Mouse (Mus musculus) liver, postnatal 0 days (tissue): Measurements from ENCODE around the gene Tm9sf2. TPM values are rescaled to one million over a fixed set of nuclear protein-coding genes. Genes with fewer than 3 reads are reported as not detected.

ENCODE experiments used
- ATAC-seq: fragments of 200-750 bp; cut with Nextera tagmentation; 2 replicates; pipeline ENCODE4 v1.8.0; 2017; ENCODE audit warnings: mild to moderate bottlenecking, moderate library complexity
- DNase-seq: peaks from one replicate; pipeline ENCODE4 v3.0.0-alpha.2; 2016
- H3K27ac ChIP-seq: fragments of 300-500 bp; sonication (generic); 2 replicates; pipeline ENCODE4 v1.5.1; 2014; ENCODE audit warnings: antibody characterized with exemption, moderate library complexity, mild to moderate bottlenecking, low read depth
- H3K27me3 ChIP-seq: fragments of 300-500 bp; sonication (generic); 2 replicates; pipeline ENCODE4 v1.6.1; 2014; ENCODE audit warnings: low read length, control low read depth, mixed read lengths; ENCODE audit not compliant: insufficient read depth
- H3K36me3 ChIP-seq: fragments of 300-500 bp; sonication (generic); replicated peaks from 2 replicates; pipeline ENCODE4 v1.6.1; 2014; ENCODE audit warnings: mild to moderate bottlenecking, control low read depth, low read length, moderate library complexity, mixed read lengths; ENCODE audit not compliant: insufficient read depth
- H3K4me1 ChIP-seq: fragments of 300-500 bp; sonication (generic); 2 replicates; pipeline ENCODE4 v1.6.1; 2014; ENCODE audit warnings: antibody characterized with exemption, mild to moderate bottlenecking, control low read depth; ENCODE audit not compliant: insufficient read depth
- H3K4me2 ChIP-seq: fragments of 300-500 bp; sonication (generic); 2 replicates; pipeline ENCODE4 v1.6.1; 2014; ENCODE audit warnings: low read depth, mild to moderate bottlenecking, low read length, moderate library complexity, mixed read lengths
- H3K4me3 ChIP-seq: fragments of 300-500 bp; sonication (generic); 2 replicates; pipeline ENCODE4 v1.5.1; 2014; ENCODE audit warnings: low read depth, low read length
- H3K9ac ChIP-seq: fragments of 300-500 bp; sonication (generic); replicated peaks from 2 replicates; pipeline ENCODE4 v1.6.1; 2014; ENCODE audit warnings: mild to moderate bottlenecking, moderate library complexity
- H3K9me3 ChIP-seq: fragments of 300-500 bp; sonication (generic); 2 replicates; pipeline ENCODE4 v1.6.1; 2016; ENCODE audit warnings: mild to moderate bottlenecking, control low read depth, low read length, mixed read lengths
- CTCF ChIP-seq: sonication (generic); IDR thresholded peaks from 2 replicates; pipeline ENCODE4 v1.5.1; 2016; ENCODE audit warnings: antibody characterized with exemption, low read depth
- EP300 ChIP-seq: IDR thresholded peaks from 2 replicates; pipeline ENCODE4 v1.6.1; 2016; ENCODE audit warnings: antibody characterized with exemption, low read depth, mild to moderate bottlenecking
- WGBS: fragments of 180-500 bp; shearing (Covaris S2); extraction: QIAGEN DNeasy Blood & Tissue Kit; methylation state at CpG from one replicate; pipeline ENCODE4 v1.1.7; 2014; ENCODE audit not compliant: insufficient replicate concordance; 5-methylcytosine and 5-hydroxymethylcytosine counted together
- polyA plus RNA-seq: library from polyadenylated mRNA; unstranded; fragments of >200 nt; fragmentation: Nextera tagmentation; extraction: Ambion mirVana; gene quantifications from 2 replicates; pipeline ENCODE4 v1.2.1, GENCODE M21; 2015

The Tm9sf2 gene
- polyA plus RNA-seq, 1 experiment from 2014 or later: 107 TPM

GRCm38 (mm10) chr14:122157738-122158137, 50.9 kb downstream of the Tm9sf2 start:
- H3K27ac ChIP-seq: no peak overlapping the region
- H3K9ac ChIP-seq: no peak overlapping the region
- H3K4me2 ChIP-seq: no peak overlapping the region
- no peaks in the 10 kb centered on the region for H3K27me3 ChIP-seq
- no peak overlapping the region for H3K4me3 ChIP-seq
- ATAC-seq (no peak), DNase-seq (no peak)
- no peak for TF ChIP-seq EP300
- no peak for TF ChIP-seq CTCF
- H3K9me3 ChIP-seq: no peaks in the 10 kb centered on the region
- H3K4me1 ChIP-seq: no peaks in the 10 kb centered on the region
- peaks cover 50% of the 10 kb centered on the region for H3K36me3 ChIP-seq
- 64% methylated on average over 7 of the region's 7 CpGs for WGBS

GRCm38 (mm10) chr14:122160916-122161315, 54.1 kb downstream of the Tm9sf2 start:
- Histone ChIP-seq H3K36me3 (peaks cover 25% of the 10 kb centered on the region), H3K4me2 (no peak overlapping the region), H3K4me3 (no peak overlapping the region), H3K27ac (no peak overlapping the region), H3K9me3 (no peaks in the 10 kb centered on the region), H3K4me1 (no peaks in the 10 kb centered on the region), H3K9ac (no peak overlapping the region), H3K27me3 (no peaks in the 10 kb centered on the region)
- ATAC-seq: no peak
- no peak for DNase-seq
- TF ChIP-seq EP300: no peak
- TF ChIP-seq CTCF: no peak
- WGBS: 88% methylated on average over 1 of the region's 1 CpGs

- 85% methylated on average over 7 of the region's 7 CpGs for WGBS
- no peaks in the 10 kb centered on the region for H3K36me3 ChIP-seq
- no peak for TF ChIP-seq CTCF
- TF ChIP-seq EP300: no peak
- H3K9ac ChIP-seq: no peak overlapping the region
- peaks cover 5% of the 10 kb centered on the region for H3K4me1 ChIP-seq
- no peak for ATAC-seq
- H3K4me3 ChIP-seq: no peak overlapping the region
- DNase-seq: no peak
- no peaks in the 10 kb centered on the region for H3K9me3 ChIP-seq
- no peak overlapping the region for H3K27ac ChIP-seq
- H3K27me3 ChIP-seq: no peaks in the 10 kb centered on the region
- no peak overlapping the region for H3K4me2 ChIP-seq
Observed at GRCm38 (mm10) chr14:122168912-122169311, 62.1 kb downstream of the Tm9sf2 start.

GRCm38 (mm10) chr14:122170202-122170781, 63.5 kb downstream of the Tm9sf2 start:
- no peak overlapping the region for H3K27ac ChIP-seq
- no peaks in the 10 kb centered on the region for H3K36me3 ChIP-seq
- no peak for TF ChIP-seq CTCF
- no peak for TF ChIP-seq EP300
- no peaks in the 10 kb centered on the region for H3K9me3 ChIP-seq
- peaks cover 5% of the 10 kb centered on the region for H3K4me1 ChIP-seq
- H3K4me3 ChIP-seq: no peak overlapping the region
- DNase-seq (no peak), ATAC-seq (no peak)
- no peak overlapping the region for H3K9ac ChIP-seq
- no peaks in the 10 kb centered on the region for H3K27me3 ChIP-seq
- no peak overlapping the region for H3K4me2 ChIP-seq
- WGBS: 73% methylated on average over 7 of the region's 7 CpGs

- Histone ChIP-seq H3K9ac (no peak overlapping the region), H3K9me3 (no peaks in the 10 kb centered on the region), H3K4me3 (no peak overlapping the region), H3K27me3 (no peaks in the 10 kb centered on the region), H3K36me3 (no peaks in the 10 kb centered on the region), H3K4me1 (peaks cover 5% of the 10 kb centered on the region), H3K27ac (no peak overlapping the region), H3K4me2 (peak overlapping the region; percentile 42)
- peak; percentile 35 for DNase-seq
- peak; percentile 88 for ATAC-seq
- TF ChIP-seq EP300: no peak
- TF ChIP-seq CTCF: no peak
- 64% methylated on average over 7 of the region's 7 CpGs for WGBS
Observed at GRCm38 (mm10) chr14:122171031-122171430, 64.2 kb downstream of the Tm9sf2 start.

- Histone ChIP-seq H3K27ac (no peak overlapping the region), H3K9me3 (no peaks in the 10 kb centered on the region), H3K4me2 (no peak overlapping the region), H3K36me3 (no peaks in the 10 kb centered on the region), H3K4me3 (no peak overlapping the region), H3K9ac (no peak overlapping the region), H3K4me1 (peaks cover 12% of the 10 kb centered on the region), H3K27me3 (no peaks in the 10 kb centered on the region)
- TF ChIP-seq CTCF (no peak), EP300 (no peak)
- DNase-seq (no peak), ATAC-seq (no peak)
- 66% methylated on average over 14 of the region's 14 CpGs for WGBS
Observed at GRCm38 (mm10) chr14:122176263-122176798, 69.5 kb downstream of the Tm9sf2 start.
